Mouse (Mus musculus) intestine, postnatal 0 days (tissue): Measurements from ENCODE around the gene Scn11a. TPM values are rescaled to one million over a fixed set of nuclear protein-coding genes. Genes with fewer than 3 reads are reported as not detected.

ENCODE experiments used
- ATAC-seq: fragments of 200-750 bp; cut with Nextera tagmentation; 2 replicates; pipeline ENCODE4 v1.8.0; 2017; ENCODE audit warnings: mild to moderate bottlenecking, moderate TSS enrichment, moderate library complexity
- H3K27ac ChIP-seq: fragments of 300-500 bp; sonication (generic); 2 replicates; pipeline ENCODE4 v1.5.1; 2014; ENCODE audit warnings: mild to moderate bottlenecking, low read depth, low read length, moderate library complexity
- H3K27me3 ChIP-seq: fragments of 300-500 bp; sonication (generic); replicated peaks from 2 replicates; pipeline ENCODE4 v1.6.1; 2014; ENCODE audit warnings: low read length, mixed read lengths; ENCODE audit not compliant: control insufficient read depth, insufficient read depth
- H3K36me3 ChIP-seq: fragments of 300-500 bp; sonication (generic); 2 replicates; pipeline ENCODE4 v1.6.1; 2014; ENCODE audit warnings: mild to moderate bottlenecking, moderate library complexity; ENCODE audit not compliant: control insufficient read depth, insufficient read depth
- H3K4me1 ChIP-seq: fragments of 300-500 bp; sonication (generic); replicated peaks from 2 replicates; pipeline ENCODE4 v1.6.1; 2014; ENCODE audit warnings: antibody characterized with exemption, low read length, mixed read lengths; ENCODE audit not compliant: control insufficient read depth, insufficient read depth
- H3K4me2 ChIP-seq: fragments of 300-500 bp; sonication (generic); replicated peaks from 2 replicates; pipeline ENCODE4 v1.6.1; 2014; ENCODE audit warnings: low read depth, mild to moderate bottlenecking, moderate library complexity
- H3K4me3 ChIP-seq: fragments of 300-500 bp; sonication (generic); 2 replicates; pipeline ENCODE4 v1.5.1; 2014; ENCODE audit warnings: low read depth, low read length
- H3K9ac ChIP-seq: fragments of 300-500 bp; sonication (generic); 2 replicates; pipeline ENCODE4 v1.6.1; 2014; ENCODE audit warnings: mild to moderate bottlenecking, low read depth, low read length
- H3K9me3 ChIP-seq: fragments of 300-500 bp; sonication (generic); 2 replicates; pipeline ENCODE4 v1.6.1; 2016; ENCODE audit warnings: mixed run types; ENCODE audit not compliant: control insufficient read depth
- CTCF ChIP-seq: sonication (generic); IDR thresholded peaks from 2 replicates; pipeline ENCODE4 v1.5.1; 2016; ENCODE audit warnings: low read depth, mild to moderate bottlenecking, control low read depth, antibody characterized with exemption, moderate library complexity
- WGBS: fragments of 180-500 bp; shearing (Covaris S2); extraction: QIAGEN DNeasy Blood & Tissue Kit; methylation state at CpG from one replicate; pipeline ENCODE4 v1.1.7; 2014; 5-methylcytosine and 5-hydroxymethylcytosine counted together
- polyA plus RNA-seq: library from polyadenylated mRNA; unstranded; fragments of >200 nt; fragmentation: Nextera tagmentation; extraction: Ambion mirVana; gene quantifications from 2 replicates; pipeline ENCODE4 v1.2.1, GENCODE M21; 2015

Gene Scn11a
- polyA plus RNA-seq, 1 experiment from 2014 or later = 0.25 TPM

DNA sequence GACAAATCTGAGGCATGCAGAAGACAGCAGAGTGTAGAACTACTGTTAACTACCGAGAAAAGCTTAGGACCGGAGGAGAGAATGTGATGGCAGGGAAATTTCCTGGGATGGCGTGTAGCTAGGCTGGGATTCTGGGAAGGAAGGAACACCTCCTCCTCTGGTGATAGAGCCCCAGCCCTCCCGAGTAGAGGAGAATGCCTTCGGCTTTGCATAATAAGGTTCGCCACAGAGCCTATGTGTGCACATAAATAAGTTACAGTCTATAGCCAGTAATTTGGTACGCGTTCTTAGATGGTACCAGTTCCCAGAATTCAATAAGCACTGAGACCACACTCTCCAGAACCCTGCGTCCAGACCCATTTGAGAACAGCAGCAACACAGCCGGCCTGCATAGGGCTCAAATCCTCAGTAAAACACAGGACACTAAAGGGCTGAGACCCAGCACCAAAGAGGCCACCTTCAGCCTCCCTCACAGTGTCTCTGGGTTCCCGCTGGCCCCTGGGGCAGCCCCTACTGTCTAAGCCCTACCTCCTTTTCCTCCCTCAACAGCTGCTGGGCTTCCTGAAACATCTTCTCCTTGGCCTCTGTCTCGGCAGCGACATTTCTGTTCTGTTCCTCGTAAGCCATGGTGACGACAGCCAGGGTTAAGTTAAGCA is 21.3 kb downstream of the Scn11a start:
- no peaks in the 10 kb centered on the region for H3K27me3 ChIP-seq
- H3K9me3 ChIP-seq = no peaks in the 10 kb centered on the region
- 68% methylated on average over 15 of the region's 15 CpGs for WGBS
- no peak for TF ChIP-seq CTCF
- no peak overlapping the region for H3K4me2 ChIP-seq
- no peak overlapping the region for H3K4me3 ChIP-seq
- no peak overlapping the region for H3K27ac ChIP-seq
- H3K4me1 ChIP-seq = no peaks in the 10 kb centered on the region
- H3K9ac ChIP-seq = no peak overlapping the region
- H3K36me3 ChIP-seq = no peaks in the 10 kb centered on the region
- ATAC-seq = no peak

DNA sequence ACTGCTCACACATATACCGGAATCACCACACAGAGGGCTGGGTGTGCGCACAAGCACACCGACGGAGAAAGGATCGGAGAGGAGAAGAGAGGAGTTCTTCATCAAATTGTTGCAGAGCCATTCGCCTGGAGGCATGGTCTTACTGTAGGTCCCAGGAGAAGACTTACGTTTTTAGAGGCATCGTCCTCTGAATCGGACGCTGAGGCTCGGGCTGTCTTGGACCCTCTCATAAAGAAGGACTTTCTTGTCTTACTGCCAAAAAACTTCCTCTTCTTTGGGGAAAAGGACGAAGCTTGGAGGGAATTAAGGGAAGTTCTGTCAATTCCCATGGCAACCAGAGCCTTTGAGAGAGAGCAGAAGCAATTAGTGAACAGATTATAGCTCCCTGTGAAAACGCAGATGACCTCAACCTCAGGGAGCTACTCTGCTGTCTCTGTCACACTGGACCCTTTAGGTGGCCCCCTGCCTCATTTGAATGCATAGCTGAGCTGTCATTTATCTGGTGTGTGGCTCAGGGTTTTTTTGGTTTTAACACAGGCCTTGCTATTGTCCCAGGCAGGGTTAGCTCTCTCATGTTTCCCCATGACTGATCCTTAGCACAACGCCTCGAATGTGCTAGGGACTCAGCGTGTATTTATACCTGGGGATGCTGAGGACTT is 22.0 kb downstream of the Scn11a start:
- Histone ChIP-seq H3K27me3 (no peaks in the 10 kb centered on the region), H3K27ac (no peak overlapping the region), H3K4me2 (no peak overlapping the region), H3K9me3 (no peaks in the 10 kb centered on the region), H3K36me3 (no peaks in the 10 kb centered on the region), H3K4me1 (no peaks in the 10 kb centered on the region), H3K9ac (no peak overlapping the region), H3K4me3 (no peak overlapping the region)
- no peak for TF ChIP-seq CTCF
- 66% methylated on average over 16 of the region's 16 CpGs for WGBS
- ATAC-seq = no peak

DNA sequence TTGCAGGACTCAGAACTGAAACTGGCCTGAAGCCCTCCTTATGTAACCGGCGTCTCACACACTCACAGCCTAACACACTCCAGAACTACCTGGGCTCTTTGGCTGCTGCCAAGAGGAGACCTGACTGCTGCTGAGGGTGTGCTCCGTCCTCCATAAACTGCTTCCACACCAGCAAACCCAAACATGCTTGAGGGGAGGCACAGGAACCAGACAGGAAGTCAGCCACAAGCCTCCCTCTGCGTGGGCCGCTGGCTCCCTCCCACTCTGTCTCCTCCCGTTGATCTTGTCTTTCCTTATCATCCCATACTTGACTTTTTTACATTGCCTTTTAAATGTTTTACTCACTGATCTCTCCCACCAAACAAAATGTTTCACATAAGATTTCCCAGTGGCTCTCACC is 23.8 kb downstream of the Scn11a start:
- WGBS = 49% methylated on average over 6 of the region's 6 CpGs

DNA sequence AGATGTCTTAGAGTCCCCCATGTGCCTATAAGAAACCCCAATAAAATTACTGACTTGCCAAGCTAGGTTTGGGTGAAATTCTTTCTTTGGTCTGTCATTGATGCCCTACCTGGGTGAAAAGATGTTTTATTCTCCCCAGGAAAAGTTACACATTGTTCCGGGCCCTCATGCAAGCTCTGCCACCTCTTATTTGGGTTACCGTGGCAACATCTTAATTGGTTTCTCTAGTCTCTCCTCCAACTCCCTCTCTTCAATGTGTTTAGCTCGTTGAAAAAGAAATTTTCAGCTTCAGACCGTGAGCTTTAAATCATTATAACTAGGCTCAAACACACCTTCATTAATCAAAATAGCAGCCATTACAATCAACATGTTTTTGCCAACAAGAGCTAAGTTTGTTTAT is 28.5 kb downstream of the Scn11a start:
- Histone ChIP-seq H3K9ac (no peak overlapping the region), H3K4me2 (no peak overlapping the region), H3K4me3 (no peak overlapping the region), H3K4me1 (no peaks in the 10 kb centered on the region), H3K27me3 (no peaks in the 10 kb centered on the region), H3K36me3 (no peaks in the 10 kb centered on the region), H3K27ac (no peak overlapping the region), H3K9me3 (no peaks in the 10 kb centered on the region)
- ATAC-seq = no peak
- no peak for TF ChIP-seq CTCF
- 78% methylated on average over 4 of the region's 4 CpGs for WGBS

More for the DNA sequence above, 23.8 kb downstream of the Scn11a start:
- no peak overlapping the region for H3K4me3 ChIP-seq
- TF ChIP-seq CTCF = no peak
- H3K9me3 ChIP-seq = no peaks in the 10 kb centered on the region
- H3K9ac ChIP-seq = no peak overlapping the region
- no peaks in the 10 kb centered on the region for H3K36me3 ChIP-seq
- no peak overlapping the region for H3K27ac ChIP-seq
- H3K4me2 ChIP-seq = no peak overlapping the region
- no peaks in the 10 kb centered on the region for H3K27me3 ChIP-seq
- no peaks in the 10 kb centered on the region for H3K4me1 ChIP-seq
- ATAC-seq = no peak

DNA sequence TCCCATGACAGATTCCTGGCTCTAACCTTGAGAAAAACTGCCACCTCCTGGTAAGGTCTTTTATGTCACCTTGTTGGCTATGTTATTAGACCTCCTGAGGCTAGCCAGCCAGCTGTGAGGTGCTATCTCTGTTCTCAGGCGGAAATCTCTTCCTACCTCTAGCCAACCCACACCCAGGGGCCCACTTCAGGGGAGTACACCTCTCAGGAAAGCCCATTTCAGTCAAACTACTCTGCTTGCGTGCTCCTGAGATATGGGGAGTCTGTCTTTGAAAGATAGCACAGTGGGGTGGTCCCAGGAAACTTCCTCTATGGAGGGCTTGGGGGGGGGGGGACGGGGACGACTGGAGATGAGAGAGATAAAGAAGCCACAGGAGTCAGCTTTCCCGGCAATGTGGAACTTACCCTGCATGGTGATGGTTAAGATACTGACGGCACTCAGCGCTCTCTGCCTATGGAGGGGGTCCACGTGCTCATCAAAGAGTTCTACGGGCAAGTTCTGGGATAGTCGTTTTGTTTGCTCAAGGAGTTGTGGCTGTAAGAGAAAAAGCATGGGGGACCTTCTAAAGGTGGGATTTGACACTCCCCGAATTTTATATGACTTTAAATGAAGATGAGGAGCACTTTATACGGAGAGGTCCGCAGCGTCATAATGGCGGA is 29.9 kb downstream of the Scn11a start:
- 72% methylated on average over 15 of the region's 15 CpGs for WGBS
- TF ChIP-seq CTCF = no peak

DNA sequence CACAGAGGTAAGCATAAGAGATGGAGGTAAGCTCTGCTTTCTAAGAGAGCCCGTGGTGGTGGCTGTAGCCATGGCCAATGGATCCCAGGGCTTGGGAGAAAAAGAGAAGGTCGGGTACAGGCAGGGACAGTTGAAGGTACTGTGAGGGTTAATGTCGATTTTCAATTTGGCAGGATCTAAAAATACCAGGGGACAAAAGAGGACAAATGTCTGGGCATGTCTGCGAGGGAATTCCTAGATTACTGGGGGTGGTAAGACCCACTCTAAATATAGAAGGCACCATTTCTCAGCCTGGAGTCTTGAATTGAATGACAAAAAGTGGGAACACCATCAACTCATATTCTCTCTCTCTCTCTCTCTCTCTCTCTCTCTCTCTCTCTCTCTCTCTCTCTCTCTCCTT is 30.8 kb downstream of the Scn11a start:
- no peaks in the 10 kb centered on the region for H3K27me3 ChIP-seq
- no peaks in the 10 kb centered on the region for H3K4me1 ChIP-seq
- no peak for TF ChIP-seq CTCF
- ATAC-seq = no peak
- H3K4me3 ChIP-seq = no peak overlapping the region
- 67% methylated on average over 4 of the region's 4 CpGs for WGBS
- H3K27ac ChIP-seq = no peak overlapping the region
- no peaks in the 10 kb centered on the region for H3K36me3 ChIP-seq
- no peak overlapping the region for H3K9ac ChIP-seq
- no peak overlapping the region for H3K4me2 ChIP-seq
- no peaks in the 10 kb centered on the region for H3K9me3 ChIP-seq

More for the DNA sequence above, 29.9 kb downstream of the Scn11a start:
- Histone ChIP-seq H3K27ac (no peak overlapping the region), H3K9me3 (no peaks in the 10 kb centered on the region), H3K4me1 (no peaks in the 10 kb centered on the region), H3K36me3 (no peaks in the 10 kb centered on the region), H3K4me3 (no peak overlapping the region), H3K27me3 (no peaks in the 10 kb centered on the region), H3K4me2 (no peak overlapping the region), H3K9ac (no peak overlapping the region)
- ATAC-seq = no peak
